Mouse (Mus musculus) heart, adult 2 months (tissue): ENCODE measurements around the gene Cenph.

Experiments used
- CTCF ChIP-seq: fragments of 200-600 bp; IDR thresholded peaks from 2 replicates; pipeline ENCODE4 v1.8.1; 2022; ENCODE audit warnings: antibody characterized with exemption, mild to moderate bottlenecking, moderate library complexity
- EP300 ChIP-seq: fragments of 200-500 bp; IDR thresholded peaks from 2 replicates; pipeline ENCODE4 v1.6.1; 2011; ENCODE audit warnings: low read depth, low read length, control low read depth; ENCODE audit not compliant: insufficient read depth

DNA sequence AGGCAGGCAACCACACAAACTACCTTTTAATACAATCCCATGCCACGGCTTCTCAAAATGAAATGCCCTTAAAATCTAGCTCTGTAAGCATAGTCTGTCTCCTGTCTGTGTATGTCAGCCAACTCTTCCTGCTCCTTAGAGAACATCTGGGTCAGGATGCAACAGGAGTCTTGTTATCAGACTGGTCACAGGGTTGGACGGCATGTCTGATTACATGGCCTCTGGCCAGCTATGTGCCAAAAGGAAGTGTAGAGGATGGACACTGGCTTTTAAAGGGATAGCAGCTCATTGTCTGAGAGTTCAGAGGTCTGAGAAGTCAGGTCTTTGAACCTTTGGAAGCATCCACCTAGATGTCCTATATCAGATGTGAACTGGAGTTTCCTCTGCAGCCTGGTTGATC lies 20.4 kb downstream of the Cenph start:
- TF ChIP-seq CTCF (no peak), EP300 (0 out of 2 replicates have a peak, but pooled peaks have one; percentile 48)
